9 mouse cellular contexts compared by ENCODE assay signal in the genomic region with DNA sequence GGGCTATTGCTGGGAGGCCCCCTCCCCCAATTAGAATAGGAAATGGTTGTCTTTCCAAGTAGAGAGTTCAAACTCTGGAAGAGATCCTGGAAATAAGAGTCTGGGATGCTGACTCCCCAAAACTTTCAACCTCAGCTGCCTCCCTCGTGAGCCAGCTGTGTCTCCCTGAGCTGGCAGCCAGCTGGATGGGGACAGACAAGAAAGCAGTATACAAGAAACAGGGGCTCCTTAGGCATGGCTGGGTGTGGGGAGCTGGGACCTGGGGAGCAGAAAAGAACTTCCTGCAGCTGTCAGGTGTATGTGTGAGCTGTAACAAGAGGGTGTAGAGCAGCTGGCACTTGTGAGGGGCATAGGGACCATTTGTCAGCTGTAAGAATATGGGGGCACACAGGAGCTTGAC. TPM values are rescaled to one million over a fixed set of nuclear protein-coding genes. Genes with fewer than 3 reads are reported as not detected.
DNase-seq lines count a peak whose midpoint lies in the region; ATAC-seq and TF ChIP-seq lines count a peak whose summit lies in the region.
"Had no signal": no experiment of that assay in that cellular context is flagged by ENCODE, and none has a peak within 500 bp of the region (broad histone marks: within the 10 kb centered on the region; RNA-seq: fewer than 3 reads in every experiment).

No protein-coding gene starts in this region.

- H3K9me3 ChIP-seq in lung, postnatal 0 days (ENCODE audit: low read length), result no peaks in the 10 kb centered on the region
- no peaks in the 10 kb centered on the region for H3K9me3 ChIP-seq in liver, embryonic 13.5 days (replicated peaks)

- peak; percentile 65 for DNase-seq in gastrocnemius, adult 2 months
- no peak for DNase-seq in gastrocnemius, postnatal 10 days
- DNase-seq in lung, postnatal 0 days (ENCODE audit: low spot score), result no peak
- no peak for DNase-seq in lung, postnatal 10 days
- DNase-seq in liver, embryonic 13.5 days, result no peak
- DNase-seq in thymus, postnatal 14 days, result peak; percentile 87
- DNase-seq in right cerebral cortex, postnatal 4 days, result no peak
- no peak for DNase-seq in layer of hippocampus, postnatal 25 days (ENCODE audit: extremely low spot score in 1 of 2, low spot score in 1 of 2)

- peak overlapping the region; percentile 97 for H3K27ac ChIP-seq in gastrocnemius, adult 2 months
- peak overlapping the region; percentile 90 for H3K27ac ChIP-seq in lung, postnatal 0 days (ENCODE audit: low read length)
- H3K27ac ChIP-seq in liver, embryonic 13.5 days, result peak overlapping the region; percentile 56

- no peak for ATAC-seq in lung, postnatal 0 days
- no peak for ATAC-seq in liver, embryonic 13.5 days (ENCODE audit: low read depth)
- ATAC-seq: CD4-positive, CD25-positive, alpha-beta regulatory T cell, adult 4 months had no signal

- no peak overlapping the region for H3K9ac ChIP-seq in lung, postnatal 0 days (replicated peaks; ENCODE audit: low read depth)
- 0 out of 2 replicates have a peak overlapping the region, but pooled peaks have one; percentile 19 for H3K9ac ChIP-seq in liver, embryonic 13.5 days

- TF ChIP-seq EP300 in lung, postnatal 0 days (IDR thresholded peaks at IDR 0.05), result no peak

- peaks cover 64% of the 10 kb centered on the region for H3K4me1 ChIP-seq in lung, postnatal 0 days (ENCODE audit: insufficient read depth, low read depth, low read length)
- H3K4me1 ChIP-seq in liver, embryonic 13.5 days (replicated peaks), result peaks cover 97% of the 10 kb centered on the region

- no peaks in the 10 kb centered on the region for H3K36me3 ChIP-seq in lung, postnatal 0 days (ENCODE audit: insufficient read depth, low read length)
- no peaks in the 10 kb centered on the region for H3K36me3 ChIP-seq in liver, embryonic 13.5 days

- WGBS in lung, postnatal 0 days, result 18% methylated on average over 1 of the region's 1 CpGs
- WGBS in liver, embryonic 13.5 days (ENCODE audit: insufficient replicate concordance), result 40% methylated on average over 1 of the region's 1 CpGs

- intact Hi-C loops in gastrocnemius, adult 2 months (cut with DNase I), result no loop called here

- H3K27me3 ChIP-seq in lung, postnatal 0 days (replicated peaks; ENCODE audit: insufficient read depth, low read length), result no peaks in the 10 kb centered on the region
- no peaks in the 10 kb centered on the region for H3K27me3 ChIP-seq in liver, embryonic 13.5 days

- H3K4me2 ChIP-seq in lung, postnatal 0 days (replicated peaks; ENCODE audit: low read depth, low read length), result no peak overlapping the region
- no peak overlapping the region for H3K4me2 ChIP-seq in liver, embryonic 13.5 days

- peak overlapping the region; percentile 82 for H3K4me3 ChIP-seq in gastrocnemius, adult 2 months
- H3K4me3 ChIP-seq in lung, postnatal 0 days (ENCODE audit: low read depth, low read length), result no peak overlapping the region
- no peak overlapping the region for H3K4me3 ChIP-seq in liver, embryonic 13.5 days (replicated peaks)

- no peak for TF ChIP-seq CTCF in gastrocnemius, adult 2 months (IDR thresholded peaks at IDR 0.05)
- TF ChIP-seq CTCF in lung, postnatal 0 days (IDR thresholded peaks at IDR 0.05), result no peak

RNA-seq across cellular contexts. Expression of a gene that starts 16.4 kb away (rescaled TPM):
- total RNA-seq in gastrocnemius, adult 2 months (2021), result 10 to 100 TPM; 48.4 to 54.4 TPM
- total RNA-seq in gastrocnemius, postnatal 10 days (2021), result 10 to 100 TPM; 51.6 to 82.2 TPM
- polyA plus RNA-seq in lung, postnatal 0 days (2015; fragmentation: Nextera tagmentation; extraction: Ambion mirVana), result 19.8 and 22.4 TPM in 2 replicates
- 4.2 and 4.9 TPM in 2 replicates for polyA plus RNA-seq in liver, embryonic 13.5 days (2015; fragmentation: Nextera tagmentation; extraction: Ambion mirVana)
- 100 to 1,000 TPM; 163 to 165 TPM for total RNA-seq in layer of hippocampus, postnatal 25 days (2021)

RNA-seq across cellular contexts. Expression of a gene that starts 51.4 kb away (rescaled TPM):
- total RNA-seq in gastrocnemius, adult 2 months (2021), result 100 to 1,000 TPM in 1 of 2 experiments, 10 to 100 TPM in 1; 77.4 to 174 TPM
- 100 to 1,000 TPM; 160 to 197 TPM for total RNA-seq in gastrocnemius, postnatal 10 days (2021)
- polyA plus RNA-seq in lung, postnatal 0 days (2015; fragmentation: Nextera tagmentation; extraction: Ambion mirVana), result 14.6 and 16.0 TPM in 2 replicates
- 262 and 322 TPM in 2 replicates for polyA plus RNA-seq in liver, embryonic 13.5 days (2015; fragmentation: Nextera tagmentation; extraction: Ambion mirVana)
- 10 to 100 TPM; 59.3 to 67.3 TPM for total RNA-seq in layer of hippocampus, postnatal 25 days (2021)

Comparison
In these comparisons a context has a peak if more than half of its experiments do, and no peak if none do; other contexts are left out.
1. DNase-seq: peak in gastrocnemius, adult 2 months (single experiment) and thymus, postnatal 14 days (single experiment); none in gastrocnemius, postnatal 10 days (single experiment), lung, postnatal 0 days (single experiment), lung, postnatal 10 days (single experiment), liver, embryonic 13.5 days (single experiment), right cerebral cortex, postnatal 4 days (single experiment) and layer of hippocampus, postnatal 25 days (0 of 2).
2. Peak in every context shown above with its lines, with median percentiles within 50 percentile points of each other: H3K27ac ChIP-seq.